Mouse (Mus musculus): ENCODE measurements around the gene Rfc2. TPM values are rescaled to one million over a fixed set of nuclear protein-coding genes. Genes with fewer than 3 reads are reported as not detected.
A peak's percentile ranks its signal among the peaks of the same experiment; 100 is the strongest.

The Rfc2 gene
- 185 and 216 TPM in 2 replicates for polyA plus RNA-seq (2015; fragmentation: Nextera tagmentation; extraction: Ambion mirVana)

DNA sequence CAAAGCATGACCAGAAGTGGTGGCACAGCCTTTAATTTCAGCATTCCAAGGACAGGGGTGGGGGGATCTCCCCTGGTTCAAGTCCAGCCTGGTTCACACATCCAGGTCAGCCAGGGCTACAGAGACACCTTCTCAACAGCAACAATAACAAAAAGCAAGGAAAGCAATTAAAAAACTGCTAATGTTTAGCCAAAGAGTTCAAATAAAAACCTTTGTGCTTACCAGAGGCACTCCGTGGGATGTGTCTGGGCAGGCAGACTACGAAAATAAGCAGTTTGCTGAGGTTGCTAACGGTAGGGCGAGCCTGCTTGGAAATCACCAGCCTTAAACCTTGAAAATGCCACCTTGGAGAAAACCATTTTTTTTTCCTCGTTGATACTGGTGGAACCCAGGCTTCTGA is at the start of gene Rfc2:
TSS of gene Rfc2 (plus strand) at position 221 of the 400 bp plus-strand sequence.
- no peak within 1 kb of the TSS for H3K4me3 ChIP-seq (replicated peaks)
- no peak within 1 kb of the TSS for H3K27ac ChIP-seq (replicated peaks)
- ATAC-seq (ENCODE audit: low FRiP score): no peak
- no peak within 1 kb of the TSS for H3K4me2 ChIP-seq
- H3K9ac ChIP-seq (replicated peaks): no peak within 1 kb of the TSS
- H3K27me3 ChIP-seq (replicated peaks): no peaks in the 10 kb centered on the region
- no peaks in the 10 kb centered on the region for H3K36me3 ChIP-seq
- peaks cover 16% of the 10 kb centered on the region for H3K4me1 ChIP-seq
- 84% methylated on average over 5 of the region's 5 CpGs for WGBS
- no peaks in the 10 kb centered on the region for H3K9me3 ChIP-seq (replicated peaks)

DNA sequence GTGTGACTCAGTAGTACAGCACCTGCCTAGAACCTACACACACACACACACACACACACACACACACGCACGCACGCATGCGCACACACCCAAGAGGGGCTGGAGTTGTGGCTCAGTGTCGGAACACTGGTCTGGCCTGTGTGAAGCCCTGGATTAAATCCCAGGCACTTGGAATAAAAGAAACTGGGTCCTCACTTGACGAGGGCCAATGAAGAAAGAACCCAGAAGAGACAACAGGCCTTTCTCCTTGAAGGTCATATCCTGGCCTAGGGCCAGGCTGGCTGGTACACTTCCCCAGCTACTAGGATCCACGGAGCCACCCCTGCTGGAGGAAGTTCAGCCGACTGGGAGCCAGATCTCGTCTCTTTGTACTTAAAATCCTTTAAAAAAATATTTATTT is 49.6 kb upstream of the Rfc2 start:
- no peak overlapping the region for H3K9ac ChIP-seq (replicated peaks)
- H3K9me3 ChIP-seq (replicated peaks): no peaks in the 10 kb centered on the region
- H3K4me2 ChIP-seq: no peak overlapping the region
- H3K27me3 ChIP-seq (replicated peaks): no peaks in the 10 kb centered on the region
- H3K27ac ChIP-seq (replicated peaks): peak overlapping the region; percentile 83
- peaks cover 27% of the 10 kb centered on the region for H3K4me1 ChIP-seq
- ATAC-seq (ENCODE audit: low FRiP score): peak; percentile 69
- H3K4me3 ChIP-seq (replicated peaks): no peak overlapping the region
- 70% methylated on average over 9 of the region's 9 CpGs for WGBS
- peaks cover 46% of the 10 kb centered on the region for H3K36me3 ChIP-seq

DNA sequence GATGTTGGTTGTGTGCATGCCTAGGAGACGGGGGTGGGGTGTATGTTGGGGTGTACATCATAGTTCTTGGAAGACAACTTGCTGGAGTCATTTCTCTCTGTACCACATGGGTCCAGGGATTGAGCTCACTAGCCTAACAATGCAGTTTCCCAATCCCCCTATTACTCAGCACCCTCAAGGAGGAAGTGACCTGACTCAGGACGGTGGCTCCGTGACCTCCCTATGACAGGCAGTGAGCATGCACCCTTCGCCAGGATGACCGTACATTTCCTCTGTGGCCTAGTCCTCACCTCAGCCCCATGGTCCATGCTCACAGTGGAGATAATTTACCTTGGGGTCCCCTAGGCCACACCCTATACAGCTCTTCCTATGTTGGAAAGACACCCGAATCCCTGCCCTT is 48.7 kb upstream of the Rfc2 start:
- WGBS: 96% methylated on average over 6 of the region's 6 CpGs
- no peak overlapping the region for H3K9ac ChIP-seq (replicated peaks)
- peaks cover 27% of the 10 kb centered on the region for H3K4me1 ChIP-seq
- no peak overlapping the region for H3K4me2 ChIP-seq
- peaks cover 47% of the 10 kb centered on the region for H3K36me3 ChIP-seq
- H3K27me3 ChIP-seq (replicated peaks): no peaks in the 10 kb centered on the region
- H3K9me3 ChIP-seq (replicated peaks): no peaks in the 10 kb centered on the region
- H3K27ac ChIP-seq (replicated peaks): no peak overlapping the region
- no peak overlapping the region for H3K4me3 ChIP-seq (replicated peaks)
- ATAC-seq (ENCODE audit: low FRiP score): no peak

DNA sequence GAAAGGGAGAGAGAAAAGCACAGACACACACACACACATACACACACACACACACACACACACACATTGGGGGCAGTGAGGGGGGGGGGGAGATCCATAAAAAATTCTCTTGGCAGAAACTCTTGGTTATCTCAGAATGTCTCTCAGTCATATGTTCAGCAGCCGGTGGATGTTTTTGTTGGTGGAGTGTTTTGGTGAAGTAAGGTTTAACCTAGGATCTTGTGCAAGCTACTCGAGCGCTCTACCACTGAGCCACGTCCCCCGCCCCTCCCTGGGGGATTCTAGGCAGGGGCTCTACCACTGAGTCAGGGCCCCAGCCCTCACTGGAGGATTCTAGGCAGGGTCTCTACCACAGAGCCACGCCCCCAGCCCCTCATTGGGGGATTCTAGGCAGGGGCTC is 45.1 kb upstream of the Rfc2 start:
- Histone ChIP-seq H3K9ac (replicated peaks) (no peak overlapping the region), H3K4me3 (replicated peaks) (no peak overlapping the region), H3K36me3 (peaks cover 52% of the 10 kb centered on the region), H3K4me2 (no peak overlapping the region), H3K9me3 (replicated peaks) (no peaks in the 10 kb centered on the region), H3K4me1 (peaks cover 28% of the 10 kb centered on the region), H3K27me3 (replicated peaks) (no peaks in the 10 kb centered on the region), H3K27ac (replicated peaks) (no peak overlapping the region)
- no peak for ATAC-seq (ENCODE audit: low FRiP score)
- WGBS: 89% methylated on average over 6 of the region's 6 CpGs

DNA sequence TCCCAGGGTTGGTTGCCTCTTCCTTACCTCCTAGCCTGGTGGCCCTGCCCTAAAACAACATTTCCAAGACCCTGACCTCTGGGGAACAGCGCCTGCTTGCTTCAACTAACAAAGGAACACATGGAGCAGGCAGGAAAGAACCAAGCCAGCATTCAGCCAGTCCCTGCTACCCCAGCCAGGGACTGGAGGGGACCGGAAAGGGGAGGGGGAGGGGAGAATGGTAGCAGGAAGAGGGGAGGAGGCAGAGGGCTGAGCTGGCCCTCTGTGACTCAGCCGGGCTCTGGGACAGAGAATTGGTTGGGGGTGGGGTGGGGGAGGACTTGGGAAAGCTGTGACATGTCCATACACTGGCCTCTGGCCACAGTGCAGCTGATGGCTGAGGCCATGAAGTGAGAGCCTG is 41.3 kb upstream of the Rfc2 start:
- Histone ChIP-seq H3K9me3 (replicated peaks) (no peaks in the 10 kb centered on the region), H3K4me3 (replicated peaks) (no peak overlapping the region), H3K27me3 (replicated peaks) (no peaks in the 10 kb centered on the region), H3K27ac (replicated peaks) (peak overlapping the region; percentile 77), H3K4me1 (peaks cover 47% of the 10 kb centered on the region), H3K36me3 (peaks cover 21% of the 10 kb centered on the region), H3K4me2 (no peak overlapping the region), H3K9ac (replicated peaks) (no peak overlapping the region)
- WGBS: 11% methylated on average over 3 of the region's 3 CpGs
- ATAC-seq (ENCODE audit: low FRiP score): peak; percentile 58

DNA sequence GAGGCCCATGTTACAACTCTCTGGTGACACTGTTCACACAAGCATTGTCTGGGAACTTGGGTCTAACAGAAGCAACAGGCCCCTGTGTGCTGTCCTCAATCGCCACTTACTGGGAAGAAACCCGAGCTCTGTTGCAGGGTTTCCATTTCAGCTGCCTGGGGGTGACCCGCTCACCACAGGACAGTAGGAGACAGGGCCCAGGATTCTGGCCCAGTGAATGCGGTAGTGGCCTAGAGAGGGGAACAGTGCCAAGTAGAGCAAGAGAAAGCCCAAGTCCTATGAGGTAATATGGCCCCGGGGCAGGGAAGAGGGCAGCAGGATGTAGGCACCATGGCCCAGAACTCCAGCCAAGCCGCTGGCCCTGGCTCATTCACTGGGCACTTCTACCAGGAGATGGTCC is 40.3 kb upstream of the Rfc2 start:
- H3K4me3 ChIP-seq (replicated peaks): no peak overlapping the region
- H3K27me3 ChIP-seq (replicated peaks): no peaks in the 10 kb centered on the region
- peaks cover 52% of the 10 kb centered on the region for H3K4me1 ChIP-seq
- WGBS: 86% methylated on average over 6 of the region's 6 CpGs
- H3K9me3 ChIP-seq (replicated peaks): no peaks in the 10 kb centered on the region
- no peak overlapping the region for H3K4me2 ChIP-seq
- H3K36me3 ChIP-seq: peaks cover 14% of the 10 kb centered on the region
- no peak overlapping the region for H3K9ac ChIP-seq (replicated peaks)
- no peak for ATAC-seq (ENCODE audit: low FRiP score)
- peak overlapping the region; percentile 77 for H3K27ac ChIP-seq (replicated peaks)

DNA sequence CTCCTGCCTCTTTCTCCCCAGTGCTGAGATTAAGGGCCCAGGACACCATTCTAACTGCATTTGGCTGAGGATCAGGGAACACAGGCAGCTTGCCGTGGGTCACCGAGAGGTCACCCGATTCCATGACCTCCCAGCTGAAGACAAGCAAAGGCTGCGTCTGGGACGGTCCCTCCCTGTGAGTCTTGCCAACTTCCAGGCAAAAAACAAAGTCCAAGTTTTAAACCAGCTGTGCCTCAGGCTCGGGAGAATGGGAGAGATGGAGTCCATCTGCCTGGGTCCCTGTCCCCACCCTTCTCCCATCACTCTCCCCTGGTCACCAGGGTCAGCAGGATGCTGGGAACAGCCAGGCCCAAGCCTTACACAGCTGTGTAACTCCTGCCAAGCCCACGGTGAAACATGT is 39.5 kb upstream of the Rfc2 start:
- no peak overlapping the region for H3K9ac ChIP-seq (replicated peaks)
- H3K4me2 ChIP-seq: no peak overlapping the region
- H3K27me3 ChIP-seq (replicated peaks): no peaks in the 10 kb centered on the region
- no peak for ATAC-seq (ENCODE audit: low FRiP score)
- 0 out of 2 replicates have a peak overlapping the region, but pooled peaks have one; percentile 19 for H3K27ac ChIP-seq (replicated peaks)
- no peak overlapping the region for H3K4me3 ChIP-seq (replicated peaks)
- no peaks in the 10 kb centered on the region for H3K9me3 ChIP-seq (replicated peaks)
- H3K4me1 ChIP-seq: peaks cover 59% of the 10 kb centered on the region
- 44% methylated on average over 7 of the region's 7 CpGs for WGBS
- H3K36me3 ChIP-seq: peaks cover 14% of the 10 kb centered on the region

DNA sequence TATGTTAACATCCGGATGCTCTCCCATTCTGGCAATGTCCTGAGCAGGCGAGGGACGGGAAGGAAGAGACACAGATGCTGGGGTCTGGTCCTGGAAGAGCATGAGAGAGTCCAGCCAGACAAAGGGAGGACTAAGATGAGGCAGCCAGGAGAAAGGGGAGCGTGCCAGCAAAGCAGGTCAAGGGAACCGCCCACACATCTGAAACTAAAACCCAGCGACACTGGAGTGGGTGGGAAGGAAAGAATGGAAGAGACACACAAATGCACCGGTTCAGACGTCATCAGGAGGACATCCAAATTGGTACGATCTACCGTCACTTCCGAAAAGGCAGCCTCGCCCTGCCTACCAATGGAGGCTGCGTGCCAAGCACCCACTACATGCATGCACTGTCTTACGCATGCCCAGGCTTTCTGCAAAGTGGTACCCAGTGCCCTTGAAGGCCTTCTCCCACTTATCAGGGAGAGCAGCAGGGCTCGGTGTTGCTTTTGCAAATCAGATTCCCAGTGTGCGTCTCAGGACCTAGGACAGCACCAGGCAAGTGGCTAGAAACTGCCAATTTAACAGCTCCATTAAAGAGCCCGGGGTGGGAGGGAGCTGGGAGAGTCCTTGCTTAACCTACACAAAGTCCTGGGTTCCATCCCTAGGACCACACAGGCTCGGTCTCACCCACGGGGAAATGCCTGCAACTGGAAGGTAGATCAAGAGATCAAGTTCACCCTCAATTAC is 36.5 kb upstream of the Rfc2 start:
- H3K4me1 ChIP-seq: peaks cover 81% of the 10 kb centered on the region
- 62% methylated on average over 19 of the region's 19 CpGs for WGBS

DNA sequence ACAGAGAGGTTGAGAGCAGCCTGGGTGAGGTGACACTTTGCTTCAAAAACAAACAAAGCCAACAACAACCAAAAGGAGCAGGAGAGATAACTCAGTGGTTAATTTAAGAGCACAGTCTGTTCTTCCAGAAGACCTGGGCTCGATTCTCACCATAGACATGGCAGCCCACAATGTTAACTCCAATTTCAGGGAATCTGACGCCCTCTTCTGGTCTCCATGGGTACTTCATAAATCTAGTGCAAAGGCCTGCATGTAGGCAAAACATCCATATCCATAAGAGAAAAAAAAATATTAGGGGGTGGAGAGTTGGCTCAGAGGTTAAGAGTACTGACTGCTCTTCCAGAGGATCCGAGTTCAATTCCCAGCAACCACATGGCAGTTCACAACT is 35.9 kb upstream of the Rfc2 start:
- Histone ChIP-seq H3K9ac (replicated peaks) (no peak overlapping the region), H3K4me1 (peaks cover 81% of the 10 kb centered on the region), H3K27ac (replicated peaks) (no peak overlapping the region), H3K36me3 (0 out of 2 replicates have a peak, but pooled peaks cover 4% of the 10 kb centered on the region), H3K9me3 (replicated peaks) (no peaks in the 10 kb centered on the region), H3K4me3 (replicated peaks) (no peak overlapping the region), H3K27me3 (replicated peaks) (no peaks in the 10 kb centered on the region), H3K4me2 (no peak overlapping the region)
- 55% methylated on average over 3 of the region's 3 CpGs for WGBS
- ATAC-seq (ENCODE audit: low FRiP score): no peak

More for the DNA sequence above, 36.5 kb upstream of the Rfc2 start:
- Histone ChIP-seq H3K36me3 (0 out of 2 replicates have a peak, but pooled peaks cover 4% of the 10 kb centered on the region), H3K27ac (replicated peaks) (peak overlapping the region; percentile 41; the same call in 1 of the 2 replicates), H3K4me2 (no peak overlapping the region), H3K27me3 (replicated peaks) (no peaks in the 10 kb centered on the region), H3K9me3 (replicated peaks) (no peaks in the 10 kb centered on the region), H3K9ac (replicated peaks) (no peak overlapping the region), H3K4me3 (replicated peaks) (no peak overlapping the region)
- no peak for ATAC-seq (ENCODE audit: low FRiP score)

DNA sequence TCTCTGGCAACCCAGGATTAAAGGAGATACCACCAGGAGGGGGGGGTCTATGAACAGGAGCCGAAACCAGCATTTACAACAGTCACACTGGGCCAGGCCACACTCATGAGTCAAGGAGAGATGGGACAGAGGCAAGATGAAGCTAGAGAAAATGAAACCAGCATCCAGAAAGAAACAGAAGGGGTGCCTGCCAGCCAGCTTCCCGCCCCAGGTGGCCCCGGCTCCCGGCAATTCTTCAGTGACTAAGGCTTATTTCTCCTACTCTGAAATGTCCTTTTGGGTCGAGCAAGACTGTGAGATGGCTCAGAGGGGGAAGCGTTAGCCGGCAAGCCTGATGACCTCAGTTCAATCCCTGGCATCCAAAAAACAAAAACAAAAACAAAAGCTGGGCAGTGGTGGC is 34.4 kb upstream of the Rfc2 start:
- Histone ChIP-seq H3K4me3 (replicated peaks) (no peak overlapping the region), H3K4me2 (peak overlapping the region; percentile 11; the same call in 1 of the 2 replicates), H3K9ac (replicated peaks) (peak overlapping the region; percentile 20; the same call in 1 of the 2 replicates), H3K4me1 (peaks cover 76% of the 10 kb centered on the region), H3K27ac (replicated peaks) (0 out of 2 replicates have a peak overlapping the region, but pooled peaks have one; percentile 18), H3K9me3 (replicated peaks) (no peaks in the 10 kb centered on the region), H3K27me3 (replicated peaks) (no peaks in the 10 kb centered on the region), H3K36me3 (0 out of 2 replicates have a peak, but pooled peaks cover 4% of the 10 kb centered on the region)
- no peak for ATAC-seq (ENCODE audit: low FRiP score)
- 81% methylated on average over 7 of the region's 7 CpGs for WGBS

DNA sequence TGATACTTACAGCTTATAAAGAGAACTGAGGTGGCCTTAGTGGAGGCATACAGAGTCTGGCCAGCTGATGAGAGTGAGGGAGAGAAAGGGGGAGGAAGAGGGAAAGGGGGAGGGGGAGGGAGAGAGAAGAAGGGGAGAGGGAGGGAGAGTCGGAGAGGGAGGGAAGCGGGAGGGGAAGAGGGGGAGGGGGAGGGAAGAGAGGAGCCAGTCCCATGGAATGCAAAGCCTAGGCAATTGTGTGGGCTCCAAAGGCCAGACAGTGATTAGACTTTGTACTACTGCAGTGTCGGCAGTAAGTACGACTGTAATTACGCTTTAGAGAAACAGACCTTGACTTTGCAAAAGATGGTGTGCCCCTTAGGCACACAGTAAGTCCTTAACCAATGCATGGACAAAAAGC is 32.9 kb upstream of the Rfc2 start:
- Histone ChIP-seq H3K27me3 (replicated peaks) (no peaks in the 10 kb centered on the region), H3K9ac (replicated peaks) (peak overlapping the region; percentile 11; the same call in 1 of the 2 replicates), H3K4me2 (peak overlapping the region; percentile 28; the same call in 1 of the 2 replicates), H3K36me3 (0 out of 2 replicates have a peak, but pooled peaks cover 4% of the 10 kb centered on the region), H3K27ac (replicated peaks) (no peak overlapping the region; the same call in 1 of the 2 replicates), H3K4me1 (peaks cover 73% of the 10 kb centered on the region), H3K9me3 (replicated peaks) (no peaks in the 10 kb centered on the region), H3K4me3 (replicated peaks) (peak overlapping the region; percentile 2; the same call in 1 of the 2 replicates)
- 36% methylated on average over 5 of the region's 5 CpGs for WGBS
- ATAC-seq (ENCODE audit: low FRiP score): no peak

DNA sequence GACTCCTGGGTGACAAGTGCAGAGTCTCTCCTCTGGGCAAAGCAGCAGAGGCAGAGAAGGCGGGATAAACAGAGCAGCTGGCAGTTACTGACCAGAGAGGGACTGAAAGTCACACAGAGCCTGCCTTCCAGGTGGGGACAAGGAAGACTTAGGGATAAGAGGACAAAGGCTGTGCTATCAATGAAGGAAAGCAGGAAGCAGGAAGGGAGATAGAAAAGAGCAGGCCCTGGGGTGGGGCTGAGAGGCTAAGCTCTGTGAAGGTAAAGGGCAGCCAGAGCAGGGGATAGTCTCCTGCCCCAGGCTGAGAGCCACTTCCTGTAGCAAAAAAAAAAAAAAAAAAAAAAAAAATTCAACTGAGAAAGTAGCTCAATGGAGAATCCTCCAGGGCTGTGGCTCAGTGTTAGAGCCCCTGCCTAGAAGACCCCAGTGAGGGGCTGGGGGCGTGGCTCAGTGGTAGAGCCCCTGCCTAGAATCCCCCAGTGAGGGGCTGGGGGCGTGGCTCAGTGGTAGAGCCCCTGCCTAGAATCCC is 31.5 kb upstream of the Rfc2 start:
- no peaks in the 10 kb centered on the region for H3K9me3 ChIP-seq (replicated peaks)
- H3K27me3 ChIP-seq (replicated peaks): no peaks in the 10 kb centered on the region
- no peak for ATAC-seq (ENCODE audit: low FRiP score)
- H3K4me2 ChIP-seq: peak overlapping the region; percentile 89
- H3K36me3 ChIP-seq: no peaks in the 10 kb centered on the region
- peaks cover 70% of the 10 kb centered on the region for H3K4me1 ChIP-seq
- H3K27ac ChIP-seq (replicated peaks): no peak overlapping the region
- H3K4me3 ChIP-seq (replicated peaks): peak overlapping the region; percentile 84
- 92% methylated on average over 3 of the region's 3 CpGs for WGBS
- H3K9ac ChIP-seq (replicated peaks): peak overlapping the region; percentile 17; the same call in 1 of the 2 replicates
